Mouse (Mus musculus) brain, embryonic 14.5 days (tissue): ENCODE data around the gene Eml5. TPM values are rescaled to one million over a fixed set of nuclear protein-coding genes. Genes with fewer than 3 reads are reported as not detected.

Experiments used
- DNase-seq: peaks from one replicate; pipeline ENCODE4 v3.0.0-alpha.2; 2011; ENCODE audit warnings: low read depth
- CTCF ChIP-seq: fragments of 200-500 bp; IDR thresholded peaks from 2 replicates; pipeline ENCODE4 v1.5.1; 2012; ENCODE audit warnings: inconsistent platforms, mild to moderate bottlenecking, moderate library complexity, borderline replicate concordance; ENCODE audit not compliant: insufficient read depth, insufficient read length; ENCODE audit errors: extremely low read depth
- POLR2A ChIP-seq: fragments of 200-500 bp; IDR thresholded peaks from 2 replicates; pipeline ENCODE4 v1.6.1; 2012; ENCODE audit warnings: mild to moderate bottlenecking, inconsistent platforms, borderline replicate concordance; ENCODE audit not compliant: poor library complexity, insufficient read depth, insufficient read length, severe bottlenecking; ENCODE audit errors: extremely low read depth
- polyA plus RNA-seq: library from polyadenylated mRNA; depleted of rRNA; stranded (reverse); fragments of >200 nt; gene quantifications from 2 replicates; pipeline ENCODE4 v1.2.3, GENCODE M21; 2012; rRNA removed

Eml5 gene
- polyA plus RNA-seq, 1 experiment: 71.3 TPM

DNA sequence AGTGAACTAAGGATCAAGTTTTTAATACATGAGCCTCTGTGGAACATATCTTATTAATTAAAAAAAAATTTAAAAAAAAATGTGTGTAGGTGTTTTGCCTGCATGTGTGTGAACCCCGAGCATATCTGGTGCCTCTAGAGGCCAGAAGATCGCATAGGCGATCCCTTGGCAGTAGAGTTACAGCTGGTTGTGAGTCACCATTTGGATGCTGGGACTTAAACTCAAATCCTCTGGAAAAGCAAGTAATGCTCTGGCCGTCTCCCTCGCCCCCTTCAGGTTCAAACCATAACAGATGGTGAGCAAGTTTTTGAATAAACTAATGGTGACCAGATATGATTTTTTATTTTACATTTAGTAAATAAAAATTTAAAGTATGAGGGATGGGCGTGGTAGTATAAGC lies 143.6 kb downstream of the Eml5 start:
- TF ChIP-seq CTCF (no peak), POLR2A (no peak)
- DNase-seq: no peak

DNA sequence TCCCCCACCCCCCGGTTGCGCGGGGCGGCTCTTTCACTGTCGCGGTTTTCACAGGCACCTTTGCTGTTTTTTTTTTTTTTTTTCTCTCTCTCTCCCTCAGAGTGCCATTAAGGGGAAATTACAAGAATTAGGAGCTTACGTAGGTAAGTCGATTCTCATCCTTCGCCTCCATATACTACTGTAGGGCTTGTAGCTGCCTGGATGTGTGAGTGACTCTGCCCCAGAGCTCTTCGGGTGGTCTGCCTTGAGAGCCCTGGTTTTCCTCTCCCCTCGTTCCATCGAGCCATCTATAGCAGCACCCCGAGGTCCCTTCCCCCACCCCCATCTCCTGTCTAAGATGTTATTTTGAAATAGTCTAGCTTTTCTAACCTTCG lies 153.9 kb downstream of the Eml5 start:
- TF ChIP-seq POLR2A (no peak), CTCF (no peak)
- DNase-seq: peak; percentile 62

DNA sequence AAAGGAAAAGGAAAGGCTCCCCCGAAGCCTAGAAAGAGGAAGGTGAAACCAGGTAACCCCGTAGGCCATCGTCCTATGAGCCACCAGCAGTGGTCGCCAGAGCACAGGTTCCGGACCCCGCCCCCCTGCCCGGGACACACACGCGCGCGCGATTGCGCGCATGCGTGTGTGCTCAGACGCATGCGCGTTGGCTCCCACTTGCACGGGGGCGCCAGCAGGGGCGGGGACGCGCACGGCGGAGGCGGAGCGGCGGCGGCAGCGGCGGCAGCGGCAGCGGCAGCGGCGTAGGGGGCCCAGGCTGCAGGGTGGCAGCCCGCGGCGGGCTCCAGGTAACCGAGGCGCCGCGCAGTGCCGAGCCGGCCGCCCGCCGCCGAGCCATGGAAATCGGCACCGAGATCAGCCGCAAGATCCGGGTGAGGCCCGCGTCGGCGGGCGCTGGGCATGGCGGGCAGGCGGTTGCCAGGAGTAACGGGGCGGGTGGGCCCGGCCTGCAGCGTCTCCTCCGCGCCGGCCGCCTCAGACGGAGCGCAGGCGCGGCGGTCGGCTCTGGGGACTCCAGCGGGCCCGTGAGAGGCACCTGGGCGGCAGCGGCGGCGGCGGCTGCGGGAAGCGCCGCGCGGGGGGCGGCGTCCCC lies 154.4 kb downstream of the Eml5 start, which contains the start of gene Zc3h14:
TSS of gene Zc3h14 (plus strand) at position 219 of the 634 bp plus-strand sequence.
- peak; percentile 97 for DNase-seq
- peak; percentile 71 for TF ChIP-seq CTCF
- peak; percentile 61; the same call in 1 of the 2 replicates for TF ChIP-seq POLR2A

DNA sequence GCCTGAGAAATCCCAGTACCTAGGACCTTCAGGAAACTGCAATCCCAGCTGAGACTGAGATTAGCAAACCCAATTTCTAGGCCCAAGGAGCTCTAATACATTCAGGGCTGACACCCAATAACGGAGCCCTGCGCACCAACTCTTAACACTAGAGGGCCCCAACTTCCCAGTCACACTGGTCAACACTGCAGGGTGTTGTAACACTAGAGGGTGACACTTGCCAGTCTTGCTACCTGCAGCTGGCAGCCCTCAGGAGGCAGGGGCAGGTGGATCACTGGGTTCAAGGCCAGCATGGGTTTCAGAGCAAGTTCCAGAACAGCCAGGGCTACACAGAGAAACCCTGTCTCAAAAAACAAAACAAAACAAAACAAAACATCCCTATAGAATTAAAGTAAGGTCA lies 155.2 kb downstream of the Eml5 start:
- TF ChIP-seq CTCF (peak; percentile 38; the same call in 1 of the 2 replicates), POLR2A (no peak)
- peak; percentile 24 for DNase-seq

DNA sequence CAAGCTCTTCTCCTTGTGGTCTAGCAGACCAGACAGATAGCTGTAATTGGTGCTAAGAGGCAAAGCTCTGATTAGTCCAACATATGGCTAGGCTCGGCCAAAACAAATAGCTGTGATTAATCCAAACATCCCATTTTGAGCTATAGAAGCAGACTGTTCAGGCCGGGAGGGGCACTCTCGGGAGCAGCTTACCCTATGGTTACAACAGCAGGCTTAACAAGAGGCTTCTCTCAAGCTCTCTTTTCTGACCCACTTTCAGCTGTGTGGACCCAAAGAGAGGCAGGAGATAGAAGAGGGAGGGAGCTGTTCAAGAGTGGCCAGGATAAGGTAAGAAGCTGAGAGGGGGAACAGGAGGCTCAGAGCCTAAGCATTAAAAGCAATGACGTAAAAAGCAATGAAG lies 155.7 kb downstream of the Eml5 start:
- TF ChIP-seq POLR2A: no peak
- no peak for DNase-seq

DNA sequence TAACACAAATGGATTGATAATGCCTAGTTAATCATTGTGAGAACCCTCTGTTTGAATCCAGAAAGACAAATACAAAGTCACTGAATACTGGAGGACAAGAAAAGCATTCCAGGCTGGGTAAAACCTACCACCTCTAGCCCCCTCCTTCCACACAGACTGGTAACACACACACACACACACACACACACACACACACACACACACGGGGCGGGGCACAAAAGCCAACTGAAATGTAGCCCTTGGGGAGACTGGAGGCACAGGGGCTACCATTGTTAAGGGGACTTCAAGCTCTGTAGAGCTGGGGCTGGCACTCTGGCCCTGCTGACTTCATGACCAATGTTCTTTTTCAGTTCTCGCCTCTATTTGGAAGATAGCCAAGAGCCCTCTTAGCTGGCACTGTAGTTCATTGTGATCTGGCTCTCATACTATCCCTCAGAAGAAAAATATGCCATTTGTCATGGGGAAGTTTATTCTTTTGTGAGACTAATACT lies 160.2 kb downstream of the Eml5 start:
- TF ChIP-seq POLR2A (no peak), CTCF (no peak)
- peak; percentile 81 for DNase-seq

DNA sequence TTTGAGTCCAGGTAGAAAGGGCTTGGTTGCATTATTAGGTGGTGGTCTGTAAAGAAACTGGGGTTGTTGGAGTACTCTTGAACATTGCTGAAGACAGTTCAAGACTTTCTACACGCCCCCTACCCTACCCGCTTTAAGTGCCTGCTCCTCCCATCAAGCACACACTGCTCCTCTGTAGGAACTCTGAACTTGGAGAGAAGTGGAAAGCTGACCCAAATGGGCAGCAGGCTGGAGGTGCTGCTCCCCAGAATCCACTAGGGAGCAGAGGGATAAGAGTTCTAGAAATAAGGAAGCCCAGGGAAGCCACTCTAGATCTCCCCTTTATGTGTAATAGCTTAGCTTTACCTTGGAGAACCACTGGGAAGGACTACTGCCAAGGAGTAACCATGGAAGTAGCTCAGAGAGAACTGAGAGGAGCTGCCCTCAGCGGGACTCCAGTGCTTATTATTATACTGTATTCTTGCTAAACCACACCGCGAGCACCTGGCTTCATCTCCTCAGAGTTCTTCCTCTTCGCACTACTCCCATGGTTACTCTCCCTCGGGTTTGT lies 163.4 kb downstream of the Eml5 start:
- peak; percentile 40 for DNase-seq

DNA sequence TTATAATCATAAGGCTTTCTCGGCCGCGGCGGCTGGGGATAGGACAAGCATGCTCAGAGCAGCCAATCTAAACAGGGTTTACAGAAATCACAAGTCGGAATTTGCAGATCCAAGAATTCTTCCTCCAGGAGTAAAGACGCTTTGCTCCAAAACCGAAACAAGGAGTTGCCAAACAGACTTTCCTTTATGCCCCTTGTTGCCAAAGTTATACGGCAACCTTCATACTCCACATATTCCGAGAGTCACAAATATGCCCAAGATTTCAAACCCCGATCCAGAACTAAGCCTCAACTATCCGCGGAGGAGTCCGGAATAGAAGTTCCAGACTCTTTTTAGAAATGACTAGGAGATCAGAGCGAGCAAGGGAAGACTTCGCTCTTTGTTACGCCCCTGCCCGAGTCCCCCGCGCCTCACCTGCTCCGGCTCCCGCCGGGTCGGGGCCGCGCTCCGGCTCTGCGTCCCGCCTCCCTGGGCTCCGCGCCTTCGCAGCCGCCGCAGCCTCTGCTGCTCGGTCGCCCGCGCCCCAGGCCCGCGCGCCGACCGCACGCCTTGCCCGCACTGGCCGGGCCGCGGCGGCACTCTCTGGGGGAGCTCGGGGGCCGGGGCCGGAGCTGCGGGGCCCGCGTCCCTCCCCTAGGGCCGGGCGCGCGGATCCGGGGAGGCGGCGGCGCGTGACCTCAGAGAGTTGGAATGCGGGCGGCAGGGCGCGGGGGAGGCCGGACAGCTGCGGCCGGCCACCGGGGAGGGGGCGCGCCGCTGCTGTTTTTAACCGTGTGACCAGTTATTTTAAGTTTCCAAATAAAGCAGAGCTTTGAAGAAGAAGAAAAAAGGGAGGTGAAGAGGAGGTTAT lies 164.1 kb downstream of the Eml5 start, which contains the start of gene Ptpn21:
TSS of gene Ptpn21 (minus strand) at position 455 of the 850 bp plus-strand sequence.
- DNase-seq: peak; percentile 74
- TF ChIP-seq CTCF (no peak), POLR2A (peak; percentile 32; the same call in 1 of the 2 replicates)

More for the DNA sequence above, 163.4 kb downstream of the Eml5 start:
- TF ChIP-seq CTCF (no peak), POLR2A (no peak)

Other genes with a start within 250 kb of the Eml5 start
- gene Ptpn21, start 164.1 kb downstream of the Eml5 start, polyA plus RNA-seq: 7.1 and 7.9 TPM in 2 replicates
- gene Zc3h14, start 154.5 kb downstream of the Eml5 start, polyA plus RNA-seq: 135 and 138 TPM in 2 replicates
- gene Ttc8, start 19.1 kb upstream of the Eml5 start, polyA plus RNA-seq: 38.6 and 39.7 TPM in 2 replicates